ENCODE assay signal across 12 mouse cellular contexts in the genomic region with DNA sequence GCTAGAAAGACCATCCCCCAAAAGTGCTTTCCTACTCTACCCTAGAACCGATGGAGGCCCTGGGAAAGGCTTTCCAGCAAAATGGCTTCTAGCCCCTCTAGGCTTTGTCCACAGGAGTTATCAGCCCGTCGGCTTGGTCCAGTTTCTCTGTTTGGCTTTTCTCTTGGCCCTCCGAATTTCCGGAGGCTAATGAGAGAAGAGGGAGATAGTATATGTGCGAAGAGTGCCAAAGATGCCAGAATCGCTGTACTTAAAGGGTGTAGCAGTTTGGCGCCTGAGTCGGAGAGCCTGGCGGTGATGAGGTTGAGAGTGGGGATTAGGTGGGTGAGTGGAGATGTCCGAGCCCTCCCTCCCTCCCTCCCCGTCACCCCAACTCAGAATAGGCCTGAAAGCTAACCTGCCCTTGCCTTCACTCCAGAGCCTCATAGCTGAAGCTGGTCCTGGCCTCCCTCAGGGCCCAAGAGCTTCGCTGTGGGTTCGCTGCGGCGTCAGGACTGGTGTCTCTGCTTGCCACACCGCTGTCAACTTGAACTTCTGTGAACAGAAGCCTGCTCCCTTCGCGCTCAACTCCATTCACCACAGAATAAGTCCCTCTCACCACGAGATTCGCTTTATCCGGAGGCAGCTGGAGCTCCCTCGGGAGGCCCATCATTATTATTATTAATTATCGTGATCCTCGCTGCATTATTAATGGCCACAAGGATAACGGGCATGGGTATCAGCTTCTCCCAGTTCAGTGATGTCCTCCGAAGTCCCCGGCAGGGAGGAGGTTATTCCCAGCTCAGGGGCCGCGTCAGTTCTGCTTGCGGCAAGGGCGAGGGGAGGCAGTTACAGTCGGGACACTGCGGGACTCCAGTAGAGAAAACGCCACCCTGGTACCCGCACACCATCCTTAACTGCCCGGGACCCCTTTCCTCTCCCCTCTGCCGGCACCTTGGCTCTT. TPM values are rescaled to one million over a fixed set of nuclear protein-coding genes. Genes with fewer than 3 reads are reported as not detected.
DNase-seq lines count a peak whose midpoint lies in the region; ATAC-seq lines count a peak whose summit lies in the region.
"Had no signal": no experiment of that assay in that cellular context is flagged by ENCODE, and none has a peak within 500 bp of the region (broad histone marks: within the 10 kb centered on the region; RNA-seq: fewer than 3 reads in every experiment).

No protein-coding gene starts in this region.

- peak overlapping the region; percentile 73 for H3K9ac ChIP-seq in forebrain, embryonic 11.5 days (ENCODE audit: low read length)
- peak overlapping the region; percentile 52 for H3K9ac ChIP-seq in limb, embryonic 12.5 days (replicated peaks)
- no peak overlapping the region for H3K9ac ChIP-seq in kidney, embryonic 14.5 days (ENCODE audit: low read depth, low read length)

- WGBS in forebrain, embryonic 11.5 days: 2% methylated on average over 38 of the region's 38 CpGs
- under 1% methylated on average over 37 of the region's 38 CpGs for WGBS in limb, embryonic 12.5 days
- 2% methylated on average over 38 of the region's 38 CpGs for WGBS in kidney, embryonic 14.5 days

- peak overlapping the region; percentile 84 for H3K4me3 ChIP-seq in forebrain, embryonic 11.5 days (ENCODE audit: low read depth, low read length)
- H3K4me3 ChIP-seq in limb, embryonic 12.5 days (replicated peaks): peak overlapping the region; percentile 19
- no peak overlapping the region for H3K4me3 ChIP-seq in kidney, embryonic 14.5 days (ENCODE audit: low read length)
- H3K4me3 ChIP-seq: gastrocnemius, adult 2 months had no signal

- H3K36me3 ChIP-seq in forebrain, embryonic 11.5 days (ENCODE audit: control insufficient read depth, insufficient read depth, low read length): no peaks in the 10 kb centered on the region; the same call in 1 of the 2 replicates
- no peaks in the 10 kb centered on the region; the same call in 1 of the 2 replicates for H3K36me3 ChIP-seq in limb, embryonic 12.5 days
- H3K36me3 ChIP-seq in kidney, embryonic 14.5 days (ENCODE audit: control insufficient read depth, insufficient read depth, low read length): no peaks in the 10 kb centered on the region

- ATAC-seq in forebrain, embryonic 11.5 days (replicated peaks; ENCODE audit: low FRiP score): peak; percentile 19
- no peak for ATAC-seq in limb, embryonic 12.5 days (ENCODE audit: insufficient number of reproducible peaks, insufficient read depth, low FRiP score, low TSS enrichment, low read depth)
- no peak for ATAC-seq in kidney, embryonic 14.5 days (ENCODE audit: low FRiP score, low TSS enrichment)

- no peaks in the 10 kb centered on the region for H3K9me3 ChIP-seq in forebrain, embryonic 11.5 days (ENCODE audit: control insufficient read depth, low read length)
- H3K9me3 ChIP-seq in limb, embryonic 12.5 days: no peaks in the 10 kb centered on the region
- H3K9me3 ChIP-seq in kidney, embryonic 14.5 days (ENCODE audit: control insufficient read depth, low read length): no peaks in the 10 kb centered on the region

- intact Hi-C loops in left cerebral cortex, postnatal 4 days (cut with DNase I): loop anchor here (5.0 kb wide), 1 partner anchor 395 kb away; no protein-coding TSS in a partner anchor
- intact Hi-C loops in left cerebral cortex, postnatal 14 days (cut with DNase I): no loop called here

- peaks cover 24% of the 10 kb centered on the region for H3K4me1 ChIP-seq in forebrain, embryonic 11.5 days (replicated peaks; ENCODE audit: control insufficient read depth, insufficient read depth, low read length)
- H3K4me1 ChIP-seq in limb, embryonic 12.5 days (replicated peaks): peaks cover 62% of the 10 kb centered on the region
- no peaks in the 10 kb centered on the region for H3K4me1 ChIP-seq in kidney, embryonic 14.5 days (ENCODE audit: control insufficient read depth, insufficient read depth, low read length)

- H3K27me3 ChIP-seq in forebrain, embryonic 11.5 days (ENCODE audit: control insufficient read depth, insufficient read depth, low read length): peaks cover 39% of the 10 kb centered on the region
- peaks cover 64% of the 10 kb centered on the region for H3K27me3 ChIP-seq in limb, embryonic 12.5 days
- peaks cover 96% of the 10 kb centered on the region for H3K27me3 ChIP-seq in kidney, embryonic 14.5 days (ENCODE audit: control insufficient read depth, insufficient read depth, low read length)
- H3K27me3 ChIP-seq: CH12.LX had no signal

- H3K4me2 ChIP-seq in forebrain, embryonic 11.5 days (ENCODE audit: low read depth, low read length, severe bottlenecking): peak overlapping the region; percentile 55
- H3K4me2 ChIP-seq in limb, embryonic 12.5 days: peak overlapping the region; percentile 49
- H3K4me2 ChIP-seq in kidney, embryonic 14.5 days (replicated peaks; ENCODE audit: low read depth, low read length): no peak overlapping the region

- peak; percentile 51 for DNase-seq in left cerebral cortex, postnatal 4 days
- no peak for DNase-seq in left cerebral cortex, postnatal 14 days (ENCODE audit: low spot score in 2 of 2)
- DNase-seq in forebrain, embryonic 11.5 days (ENCODE audit: low spot score): peak; percentile 81
- DNase-seq in retina, postnatal 1 day: peak; percentile 85
- DNase-seq in frontal cortex, adult 2 months (ENCODE audit: extremely low spot score in 1 of 2, low spot score in 1 of 2): no peak
- no peak for DNase-seq in adrenal gland, adult 8-10 months
- DNase-seq: gastrocnemius, adult 2 months; kidney, adult 2 months had no signal

- peak overlapping the region; percentile 48 for H3K27ac ChIP-seq in forebrain, embryonic 11.5 days (ENCODE audit: low read depth, low read length)
- H3K27ac ChIP-seq in limb, embryonic 12.5 days: 0 out of 2 replicates have a peak overlapping the region, but pooled peaks have one; percentile 47
- no peak overlapping the region for H3K27ac ChIP-seq in kidney, embryonic 14.5 days (ENCODE audit: low read depth, low read length)
- H3K27ac ChIP-seq: gastrocnemius, adult 2 months had no signal

RNA-seq across cellular contexts. Expression of a gene that starts 7.1 kb away (rescaled TPM):
- total RNA-seq in left cerebral cortex, postnatal 4 days (2021): 10 to 100 TPM; 22.4 to 24.1 TPM
- 10 to 100 TPM; 20.1 to 22.1 TPM for total RNA-seq in left cerebral cortex, postnatal 14 days (2021)
- 10.3 and 11.4 TPM in 2 replicates for polyA plus RNA-seq in forebrain, embryonic 11.5 days (2014; fragmentation: Nextera tagmentation; extraction: Ambion mirVana)
- polyA plus RNA-seq in limb, embryonic 12.5 days (2016; fragmentation: Nextera tagmentation; extraction: Ambion mirVana): 6.2 and 8.0 TPM in 2 replicates
- 21.3 and 21.5 TPM in 2 replicates for polyA plus RNA-seq in frontal cortex, adult 2 months (2012; rRNA removed)
- total RNA-seq in adrenal gland, adult 8-10 months (2022): under 1 TPM in 1 of 4 experiments, not detected in 3; 0.09 TPM
- not detected in 2 replicates for polyA plus RNA-seq in kidney, embryonic 14.5 days (2014; fragmentation: Nextera tagmentation; extraction: Ambion mirVana)
- total RNA-seq: CH12.LX; gastrocnemius, adult 2 months; liver, adult 2 months had no signal
- polyA plus RNA-seq: kidney, adult 2 months; liver, adult 2 months had no signal

RNA-seq across cellular contexts. Expression of a gene that starts 8.0 kb away (rescaled TPM):
- total RNA-seq in left cerebral cortex, postnatal 4 days (2021): under 1 TPM in 1 of 2 experiments, not detected in 1; 0.40 TPM
- total RNA-seq in left cerebral cortex, postnatal 14 days (2021): under 1 TPM in 1 of 2 experiments, not detected in 1; 0.31 TPM
- polyA plus RNA-seq in forebrain, embryonic 11.5 days (2014; fragmentation: Nextera tagmentation; extraction: Ambion mirVana): 0.29 and 0.48 TPM in 2 replicates
- 0.14 and 0.18 TPM in 2 replicates for polyA plus RNA-seq in limb, embryonic 12.5 days (2016; fragmentation: Nextera tagmentation; extraction: Ambion mirVana)
- polyA plus RNA-seq in frontal cortex, adult 2 months (2012; rRNA removed): not detected in 2 replicates
- not detected for total RNA-seq in adrenal gland, adult 8-10 months (2022)
- not detected in 2 replicates for polyA plus RNA-seq in kidney, embryonic 14.5 days (2014; fragmentation: Nextera tagmentation; extraction: Ambion mirVana)
- total RNA-seq: CH12.LX; gastrocnemius, adult 2 months; liver, adult 2 months had no signal
- polyA plus RNA-seq: kidney, adult 2 months; liver, adult 2 months had no signal

RNA-seq across cellular contexts. Expression of a gene that starts 16.9 kb away (rescaled TPM):
- 1 to 10 TPM; 3.9 to 5.1 TPM for total RNA-seq in left cerebral cortex, postnatal 4 days (2021)
- total RNA-seq in left cerebral cortex, postnatal 14 days (2021): 1 to 10 TPM; 3.2 to 4.7 TPM
- 28.6 and 30.0 TPM in 2 replicates for polyA plus RNA-seq in forebrain, embryonic 11.5 days (2014; fragmentation: Nextera tagmentation; extraction: Ambion mirVana)
- polyA plus RNA-seq in limb, embryonic 12.5 days (2016; fragmentation: Nextera tagmentation; extraction: Ambion mirVana): 8.0 TPM in 2 replicates
- polyA plus RNA-seq in frontal cortex, adult 2 months (2012; rRNA removed): 2.9 and 3.4 TPM in 2 replicates
- under 1 TPM in 1 of 4 experiments, not detected in 3; 0.23 TPM for total RNA-seq in adrenal gland, adult 8-10 months (2022)
- 0.07 and 0.10 TPM in 2 replicates for polyA plus RNA-seq in kidney, embryonic 14.5 days (2014; fragmentation: Nextera tagmentation; extraction: Ambion mirVana)
- total RNA-seq: gastrocnemius, adult 2 months; liver, adult 2 months had no signal
- polyA plus RNA-seq: kidney, adult 2 months; liver, adult 2 months had no signal

RNA-seq across cellular contexts. Expression of a gene that starts 31.4 kb away (rescaled TPM):
- under 1 TPM; 0.28 to 0.50 TPM for total RNA-seq in left cerebral cortex, postnatal 4 days (2021)
- total RNA-seq in left cerebral cortex, postnatal 14 days (2021): under 1 TPM in 1 of 2 experiments, not detected in 1; 0.18 TPM
- polyA plus RNA-seq in forebrain, embryonic 11.5 days (2014; fragmentation: Nextera tagmentation; extraction: Ambion mirVana): 1.7 and 2.4 TPM in 2 replicates
- 0.14 and 0.23 TPM in 2 replicates for polyA plus RNA-seq in limb, embryonic 12.5 days (2016; fragmentation: Nextera tagmentation; extraction: Ambion mirVana)
- 0.06 and 0.10 TPM in 2 replicates for polyA plus RNA-seq in frontal cortex, adult 2 months (2012; rRNA removed)
- total RNA-seq in adrenal gland, adult 8-10 months (2022): not detected
- polyA plus RNA-seq in kidney, embryonic 14.5 days (2014; fragmentation: Nextera tagmentation; extraction: Ambion mirVana): not detected in 2 replicates
- total RNA-seq: CH12.LX; gastrocnemius, adult 2 months; liver, adult 2 months had no signal
- polyA plus RNA-seq: kidney, adult 2 months; liver, adult 2 months had no signal

RNA-seq across cellular contexts. Expression of a gene that starts 51.8 kb away (rescaled TPM):
- total RNA-seq in left cerebral cortex, postnatal 4 days (2021): 10 to 100 TPM; 26.1 to 29.5 TPM
- total RNA-seq in left cerebral cortex, postnatal 14 days (2021): 10 to 100 TPM; 30.2 to 34.4 TPM
- polyA plus RNA-seq in forebrain, embryonic 11.5 days (2014; fragmentation: Nextera tagmentation; extraction: Ambion mirVana): 34.9 and 39.6 TPM in 2 replicates
- polyA plus RNA-seq in limb, embryonic 12.5 days (2016; fragmentation: Nextera tagmentation; extraction: Ambion mirVana): 34.5 and 37.7 TPM in 2 replicates
- 32.0 and 34.8 TPM in 2 replicates for polyA plus RNA-seq in frontal cortex, adult 2 months (2012; rRNA removed)
- total RNA-seq in adrenal gland, adult 8-10 months (2022): 100 to 1,000 TPM; 101 to 165 (median 136) TPM
- polyA plus RNA-seq in kidney, embryonic 14.5 days (2014; fragmentation: Nextera tagmentation; extraction: Ambion mirVana): 15.3 and 20.5 TPM in 2 replicates

Comparison
In these comparisons a context has a peak if more than half of its experiments do, and no peak if none do; other contexts are left out.
1. DNase-seq: peak in left cerebral cortex, postnatal 4 days (single experiment), forebrain, embryonic 11.5 days (single experiment) and retina, postnatal 1 day (single experiment); none in left cerebral cortex, postnatal 14 days (0 of 2), frontal cortex, adult 2 months (0 of 2) and adrenal gland, adult 8-10 months (single experiment).